Mouse (Mus musculus) neural tube, embryonic 14.5 days (tissue): ENCODE results near the gene Pitpna. TPM values are rescaled to one million over a fixed set of nuclear protein-coding genes. Genes with fewer than 3 reads are reported as not detected.
A peak's percentile ranks its signal among the peaks of the same experiment; 100 is the strongest.

Source experiments
- ATAC-seq: fragments of 200-750 bp; cut with Nextera tagmentation; 2 replicates; pipeline ENCODE4 v1.8.0; 2017; ENCODE audit warnings: low read depth, mild to moderate bottlenecking, moderate TSS enrichment, moderate library complexity
- H3K27ac ChIP-seq: fragments of 300-500 bp; sonication (generic); 2 replicates; pipeline ENCODE4 v1.5.1; 2014; ENCODE audit warnings: low read depth, mild to moderate bottlenecking, control low read depth, low read length, moderate library complexity, mixed read lengths
- H3K27me3 ChIP-seq: fragments of 300-500 bp; sonication (generic); 2 replicates; pipeline ENCODE4 v1.6.1; 2014; ENCODE audit warnings: low read length; ENCODE audit not compliant: control insufficient read depth, insufficient read depth
- H3K36me3 ChIP-seq: fragments of 300-500 bp; sonication (generic); 2 replicates; pipeline ENCODE4 v1.6.1; 2014; ENCODE audit warnings: low read length, mixed read lengths; ENCODE audit not compliant: control insufficient read depth, insufficient read depth
- H3K4me1 ChIP-seq: fragments of 300-500 bp; sonication (generic); 2 replicates; pipeline ENCODE4 v1.6.1; 2014; ENCODE audit warnings: low read length; ENCODE audit not compliant: control insufficient read depth, insufficient read depth
- H3K4me2 ChIP-seq: fragments of 300-500 bp; sonication (generic); 2 replicates; pipeline ENCODE4 v1.6.1; 2014; ENCODE audit warnings: mild to moderate bottlenecking, low read depth, low read length, control low read depth
- H3K4me3 ChIP-seq: fragments of 300-500 bp; sonication (generic); 2 replicates; pipeline ENCODE4 v1.5.1; 2014; ENCODE audit warnings: low read depth, low read length, control low read depth, mixed read lengths
- H3K9ac ChIP-seq: fragments of 300-500 bp; sonication (generic); replicated peaks from 2 replicates; pipeline ENCODE4 v1.6.1; 2014; ENCODE audit warnings: low read depth, mild to moderate bottlenecking, control low read depth, low read length, mixed read lengths
- H3K9me3 ChIP-seq: fragments of 300-500 bp; sonication (generic); 2 replicates; pipeline ENCODE4 v1.6.1; 2016; ENCODE audit warnings: low read length; ENCODE audit not compliant: control insufficient read depth
- WGBS: fragments of 180-500 bp; shearing (Covaris S2); extraction: QIAGEN DNeasy Blood & Tissue Kit; methylation state at CpG from one replicate; pipeline ENCODE4 v1.1.7; 2014; 5-methylcytosine and 5-hydroxymethylcytosine counted together
- polyA plus RNA-seq: library from polyadenylated mRNA; unstranded; fragments of >200 nt; fragmentation: Nextera tagmentation; extraction: Ambion mirVana; gene quantifications from 2 replicates; pipeline ENCODE4 v1.2.1, GENCODE M21; 2014

The Pitpna gene
- polyA plus RNA-seq, 1 experiment from 2014 or later, result 128 TPM

DNA sequence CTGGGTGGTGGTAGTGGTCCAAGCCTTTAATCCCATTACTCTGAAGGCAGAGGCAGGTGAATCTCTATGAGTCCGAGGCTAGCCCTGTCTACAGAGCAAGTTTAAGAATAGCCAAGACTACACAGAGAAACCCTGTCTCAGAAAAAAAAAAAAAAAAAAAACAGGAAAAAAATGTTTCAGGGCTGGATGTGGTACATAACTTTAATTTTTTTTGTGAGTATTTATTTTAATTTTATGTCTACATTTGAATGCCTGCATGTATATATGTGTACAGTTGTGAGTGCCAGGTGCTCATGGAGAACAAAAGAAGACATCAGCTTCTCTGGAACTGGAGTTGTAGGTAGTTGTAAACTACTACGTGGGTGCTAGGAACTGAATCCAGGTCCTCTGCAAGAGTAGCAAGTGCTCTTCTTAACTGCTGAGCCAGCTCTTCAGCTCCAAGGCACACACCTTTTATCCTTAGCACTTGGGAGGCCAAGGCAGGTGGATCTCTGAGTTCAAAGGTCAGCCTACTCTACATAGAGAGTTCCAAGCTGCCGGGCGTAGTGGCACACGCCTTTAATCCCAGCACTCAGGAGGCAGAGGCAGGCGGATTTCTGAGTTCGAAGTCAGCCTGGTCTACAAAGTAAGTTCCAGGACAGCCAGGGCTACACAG lies 6.3 kb upstream of the Pitpna start:
- Histone ChIP-seq H3K27ac (no peak overlapping the region), H3K9me3 (no peaks in the 10 kb centered on the region), H3K4me2 (no peak overlapping the region), H3K36me3 (no peaks in the 10 kb centered on the region), H3K9ac (no peak overlapping the region), H3K27me3 (no peaks in the 10 kb centered on the region), H3K4me3 (no peak overlapping the region), H3K4me1 (no peaks in the 10 kb centered on the region)
- 93% methylated on average over 7 of the region's 7 CpGs for WGBS
- no peak for ATAC-seq

DNA sequence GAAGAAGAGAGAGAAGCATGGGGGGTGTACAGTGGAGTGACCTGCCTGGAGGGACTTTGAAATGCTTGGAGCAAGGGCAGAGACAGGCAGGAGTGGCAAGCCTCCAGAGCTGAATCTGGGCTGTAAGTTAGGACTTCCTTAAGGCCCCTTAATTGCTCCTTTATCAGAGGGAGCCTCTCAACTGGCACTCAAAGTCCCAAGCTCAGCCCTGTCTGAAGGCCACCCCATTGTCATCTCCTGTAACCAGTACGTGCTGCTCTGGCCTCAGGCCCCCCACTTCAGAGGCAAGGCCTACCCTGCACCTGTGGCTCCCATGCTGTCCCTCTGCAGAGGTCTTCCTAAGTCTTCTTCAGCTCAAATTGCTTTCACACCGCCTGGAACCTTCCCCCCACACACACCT lies 4.4 kb upstream of the Pitpna start:
- no peak overlapping the region for H3K9ac ChIP-seq
- 65% methylated on average over 2 of the region's 2 CpGs for WGBS
- H3K27ac ChIP-seq, result no peak overlapping the region
- H3K4me2 ChIP-seq, result no peak overlapping the region
- H3K9me3 ChIP-seq, result no peaks in the 10 kb centered on the region
- H3K36me3 ChIP-seq, result no peaks in the 10 kb centered on the region
- no peaks in the 10 kb centered on the region for H3K4me1 ChIP-seq
- H3K27me3 ChIP-seq, result no peaks in the 10 kb centered on the region
- no peak for ATAC-seq
- H3K4me3 ChIP-seq, result no peak overlapping the region

DNA sequence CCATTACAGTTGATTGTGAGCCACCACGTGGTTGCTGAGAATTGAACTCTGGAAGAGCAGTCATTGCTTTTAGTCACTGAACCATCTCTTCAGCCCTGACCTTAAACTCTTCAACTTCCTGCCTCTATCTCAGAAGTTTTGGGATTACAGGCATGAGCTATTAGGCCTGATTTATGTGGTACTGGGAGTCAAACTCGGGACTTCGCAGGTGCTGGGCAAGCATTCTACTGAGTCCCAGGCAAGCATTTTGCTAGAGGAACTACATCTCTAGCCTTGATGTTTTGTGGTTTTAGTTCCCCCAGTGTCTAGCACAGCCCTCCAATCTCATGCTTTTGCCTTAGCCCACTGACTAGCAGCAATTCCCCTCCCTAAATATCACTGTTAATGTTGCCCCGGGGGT lies 2.8 kb upstream of the Pitpna start:
- 76% methylated on average over 4 of the region's 4 CpGs for WGBS
- Histone ChIP-seq H3K27me3 (no peaks in the 10 kb centered on the region), H3K4me1 (peaks cover 11% of the 10 kb centered on the region), H3K9me3 (no peaks in the 10 kb centered on the region), H3K9ac (no peak overlapping the region), H3K27ac (no peak overlapping the region), H3K36me3 (no peaks in the 10 kb centered on the region), H3K4me2 (no peak overlapping the region), H3K4me3 (no peak overlapping the region)
- ATAC-seq, result no peak

DNA sequence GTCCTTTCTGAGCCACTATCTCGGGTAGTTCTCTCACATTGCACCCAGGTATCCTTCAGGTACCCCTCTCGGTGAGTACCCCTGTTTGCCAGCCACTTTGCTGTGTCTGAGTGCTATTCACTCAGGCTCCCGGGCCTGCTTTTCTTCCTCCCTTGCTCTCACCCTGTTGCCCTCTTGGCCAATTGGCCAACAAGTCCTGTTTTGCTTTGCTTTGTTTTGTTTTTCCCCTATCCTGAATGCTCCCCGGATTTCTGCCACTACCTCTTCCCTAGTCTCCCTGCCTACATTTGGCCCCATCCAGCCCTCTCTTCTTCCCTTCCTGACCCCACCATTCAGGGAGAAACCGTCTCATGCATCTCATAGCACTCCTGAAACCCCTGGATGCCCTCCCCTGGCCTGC lies 1.9 kb upstream of the Pitpna start:
- ATAC-seq, result no peak
- 0 out of 2 replicates have a peak, but pooled peaks cover 3% of the 10 kb centered on the region for H3K36me3 ChIP-seq
- no peak overlapping the region for H3K4me3 ChIP-seq
- peaks cover 13% of the 10 kb centered on the region for H3K4me1 ChIP-seq
- no peaks in the 10 kb centered on the region for H3K27me3 ChIP-seq
- H3K9me3 ChIP-seq, result no peaks in the 10 kb centered on the region
- WGBS, result 86% methylated on average over 5 of the region's 5 CpGs
- H3K9ac ChIP-seq, result no peak overlapping the region
- H3K27ac ChIP-seq, result no peak overlapping the region
- H3K4me2 ChIP-seq, result no peak overlapping the region

DNA sequence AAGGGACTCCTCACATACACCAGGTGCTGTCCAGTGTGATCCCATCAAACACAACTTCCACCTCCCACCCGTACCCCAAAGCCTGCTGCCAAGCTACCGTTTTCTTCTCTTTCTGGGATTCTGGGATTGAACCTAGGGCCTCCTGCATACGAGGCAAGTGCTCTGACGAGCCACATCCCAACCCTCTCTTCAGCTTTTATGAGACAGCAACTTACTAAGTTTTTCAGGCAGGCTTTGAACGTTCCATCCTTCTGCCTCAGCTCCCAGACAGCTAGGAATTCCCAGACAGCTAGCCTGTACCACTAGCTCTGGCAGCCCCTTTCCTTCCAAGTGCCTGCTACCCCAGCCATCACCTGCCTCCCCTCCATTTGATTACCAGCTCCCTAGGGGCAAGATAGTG lies 934 bp upstream of the Pitpna start:
- Histone ChIP-seq H3K4me1 (peaks cover 13% of the 10 kb centered on the region), H3K27ac (no peak overlapping the region; the same call in 1 of the 2 replicates), H3K4me2 (no peak overlapping the region), H3K9me3 (no peaks in the 10 kb centered on the region), H3K36me3 (0 out of 2 replicates have a peak, but pooled peaks cover 3% of the 10 kb centered on the region), H3K9ac (no peak overlapping the region), H3K27me3 (no peaks in the 10 kb centered on the region), H3K4me3 (no peak overlapping the region)
- no peak for ATAC-seq
- 86% methylated on average over 5 of the region's 5 CpGs for WGBS

DNA sequence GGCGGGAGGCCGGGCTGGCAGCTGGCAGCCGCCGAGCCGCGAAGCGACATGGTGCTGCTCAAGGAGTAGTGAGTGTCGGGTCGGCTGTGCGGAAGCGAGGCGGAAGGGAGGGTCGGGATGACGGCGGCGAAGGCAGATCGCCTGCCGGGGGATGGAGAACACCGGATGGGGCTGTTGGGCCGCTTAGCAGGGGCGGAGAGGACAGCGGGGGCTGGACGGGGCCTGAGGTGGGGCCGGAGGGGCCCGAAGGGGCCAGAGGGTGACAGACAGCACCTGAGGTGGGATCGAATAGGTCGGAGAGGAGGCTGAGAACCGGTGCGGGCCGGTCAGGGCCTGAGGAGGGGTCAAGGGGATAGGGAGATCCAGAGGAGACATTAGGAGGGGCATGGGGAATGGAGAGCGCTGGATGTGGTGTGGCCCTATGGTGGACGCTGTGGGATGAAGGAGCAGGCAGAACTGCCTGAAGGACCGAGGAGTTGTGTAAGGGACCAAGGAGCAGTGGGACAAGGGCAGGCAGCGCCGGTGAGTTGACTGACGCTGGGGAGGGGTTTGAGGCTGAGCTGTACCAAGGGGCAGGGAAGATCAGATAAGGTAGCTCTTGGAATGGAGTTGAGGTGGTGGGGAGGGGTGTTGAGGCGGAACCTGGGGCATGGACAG lies 516 bp downstream of the Pitpna start:
- Histone ChIP-seq H3K4me2 (peak overlapping the region; percentile 87), H3K4me3 (peak overlapping the region; percentile 86), H3K4me1 (peaks cover 13% of the 10 kb centered on the region), H3K9ac (peak overlapping the region; percentile 96), H3K9me3 (no peaks in the 10 kb centered on the region), H3K27me3 (no peaks in the 10 kb centered on the region), H3K27ac (peak overlapping the region; percentile 91), H3K36me3 (peaks cover 11% of the 10 kb centered on the region; the same call in 1 of the 2 replicates)
- WGBS, result 1% methylated on average over 37 of the region's 37 CpGs
- ATAC-seq, result peak; percentile 83

GRCm38 (mm10) chr11:75592612-75593011 lies 4.7 kb downstream of the Pitpna start:
- Histone ChIP-seq H3K27ac (no peak overlapping the region), H3K9ac (no peak overlapping the region), H3K36me3 (peaks cover 31% of the 10 kb centered on the region), H3K4me1 (peaks cover 13% of the 10 kb centered on the region), H3K4me3 (no peak overlapping the region), H3K4me2 (no peak overlapping the region), H3K27me3 (no peaks in the 10 kb centered on the region), H3K9me3 (no peaks in the 10 kb centered on the region)
- WGBS, result 83% methylated on average over 5 of the region's 5 CpGs
- no peak for ATAC-seq

- 87% methylated on average over 9 of the region's 9 CpGs for WGBS
Observed at GRCm38 (mm10) chr11:75594431-75594830, 6.5 kb downstream of the Pitpna start.

GRCm38 (mm10) chr11:75595404-75595803 lies 7.5 kb downstream of the Pitpna start:
- no peak for ATAC-seq
- H3K4me3 ChIP-seq, result no peak overlapping the region
- WGBS, result 87% methylated on average over 2 of the region's 2 CpGs
- H3K9me3 ChIP-seq, result no peaks in the 10 kb centered on the region
- no peaks in the 10 kb centered on the region for H3K27me3 ChIP-seq
- no peak overlapping the region for H3K27ac ChIP-seq
- H3K9ac ChIP-seq, result no peak overlapping the region
- H3K4me1 ChIP-seq, result no peaks in the 10 kb centered on the region
- no peak overlapping the region for H3K4me2 ChIP-seq
- peaks cover 40% of the 10 kb centered on the region for H3K36me3 ChIP-seq

More at GRCm38 (mm10) chr11:75594431-75594830, 6.5 kb downstream of the Pitpna start:
- H3K27me3 ChIP-seq, result no peaks in the 10 kb centered on the region
- H3K9ac ChIP-seq, result no peak overlapping the region
- peaks cover 5% of the 10 kb centered on the region; the same call in 1 of the 2 replicates for H3K4me1 ChIP-seq
- H3K36me3 ChIP-seq, result peaks cover 40% of the 10 kb centered on the region
- H3K4me3 ChIP-seq, result no peak overlapping the region
- H3K9me3 ChIP-seq, result no peaks in the 10 kb centered on the region
- no peak overlapping the region for H3K27ac ChIP-seq
- H3K4me2 ChIP-seq, result no peak overlapping the region
- no peak for ATAC-seq
